ENCODE assay signal across 8 mouse cellular contexts in genomic region chr4:141008028-141008427, GRCm38 (mm10). TPM values are rescaled to one million over a fixed set of nuclear protein-coding genes. Genes with fewer than 3 reads are reported as not detected.
A peak's percentile ranks its signal among the peaks of the same experiment; 100 is the strongest.
DNase-seq lines count a peak whose midpoint lies in the region; ATAC-seq lines count a peak whose summit lies in the region.

No protein-coding gene starts in this region.

- peak; percentile 59 for DNase-seq in cerebellum, adult 9-10 months
- DNase-seq in cerebellum, postnatal 4 days (ENCODE audit: low spot score in 2 of 2), result no peak
- DNase-seq in 3134 (ENCODE audit: extremely low read depth, insufficient read length, low spot score), result peak; percentile 93
- peak; percentile 73 to 75 for DNase-seq in kidney, postnatal 36 days
- DNase-seq in T-cell, adult 2 months (ENCODE audit: low spot score), result no peak
- no peak for DNase-seq in layer of hippocampus, postnatal 25 days (ENCODE audit: extremely low spot score in 1 of 2, low spot score in 1 of 2)
- DNase-seq in layer of hippocampus, adult 8-10 months (ENCODE audit: low spot score in 2 of 2), result no peak

- peak; percentile 82 for ATAC-seq in common myeloid progenitor, adult 5-6 weeks (replicated peaks; ENCODE audit: low read depth, poor library complexity, severe bottlenecking)

RNA-seq across cellular contexts. Expression of gene Mfap2, which starts 2.2 kb away (rescaled TPM):
- not detected in 2 replicates for total RNA-seq in common myeloid progenitor, adult 5-6 weeks (2017)
- 1 to 10 TPM; 5.2 to 5.7 TPM for total RNA-seq in layer of hippocampus, postnatal 25 days (2021)
- total RNA-seq in layer of hippocampus, adult 8-10 months (2022), result 1 to 10 TPM; 4.2 to 6.6 (median 5.5) TPM

RNA-seq across cellular contexts. Expression of gene Atp13a2, which starts 21.4 kb away (rescaled TPM):
- 33.6 and 63.3 TPM in 2 replicates for total RNA-seq in common myeloid progenitor, adult 5-6 weeks (2017)
- total RNA-seq in layer of hippocampus, postnatal 25 days (2021), result 100 to 1,000 TPM; 168 to 172 TPM
- 100 to 1,000 TPM; 144 to 156 (median 150) TPM for total RNA-seq in layer of hippocampus, adult 8-10 months (2022)

RNA-seq across cellular contexts. Expression of gene Sdhb, which starts 47.0 kb away (rescaled TPM):
- total RNA-seq in common myeloid progenitor, adult 5-6 weeks (2017), result 115 and 121 TPM in 2 replicates
- 100 to 1,000 TPM; 182 to 190 TPM for total RNA-seq in layer of hippocampus, postnatal 25 days (2021)
- total RNA-seq in layer of hippocampus, adult 8-10 months (2022), result 100 to 1,000 TPM; 169 to 190 (median 176) TPM

RNA-seq across cellular contexts. Expression of gene Crocc, which starts 52.3 kb away (rescaled TPM):
- 4.3 and 9.3 TPM in 2 replicates for total RNA-seq in common myeloid progenitor, adult 5-6 weeks (2017)
- total RNA-seq in layer of hippocampus, postnatal 25 days (2021), result 10 to 100 TPM; 46.3 to 73.9 TPM
- 10 to 100 TPM; 67.9 to 92.0 (median 76.6) TPM for total RNA-seq in layer of hippocampus, adult 8-10 months (2022)

Comparison
In these comparisons a context has a peak if more than half of its experiments do, and no peak if none do; other contexts are left out.
1. DNase-seq: peak in cerebellum, adult 9-10 months (single experiment), 3134 (single experiment) and kidney, postnatal 36 days (2 of 2); none in cerebellum, postnatal 4 days (0 of 2), T-cell, adult 2 months (single experiment), layer of hippocampus, postnatal 25 days (0 of 2) and layer of hippocampus, adult 8-10 months (0 of 2).